In genomic region chr19:55305024-55305423, GRCm38 (mm10) we compare ENCODE assay signal across 11 mouse cellular contexts. TPM values are rescaled to one million over a fixed set of nuclear protein-coding genes. Genes with fewer than 3 reads are reported as not detected.
DNase-seq lines count a peak whose midpoint lies in the region; ATAC-seq and TF ChIP-seq lines count a peak whose summit lies in the region.
"Had no signal": no experiment of that assay in that cellular context is flagged by ENCODE, and none has a peak within 500 bp of the region (broad histone marks: within the 10 kb centered on the region; RNA-seq: fewer than 3 reads in every experiment).

No protein-coding gene starts in this region.

- no peak for TF ChIP-seq EP300 in MEL (IDR thresholded peaks at IDR 0.05; ENCODE audit: low read depth in 1 of 2, low read length in 2 of 2)

- H3K79me2 ChIP-seq in MEL (ENCODE audit: control insufficient read depth, insufficient read depth, low read length, poor library complexity) = no peaks in the 10 kb centered on the region

- no peak overlapping the region for H3K4me3 ChIP-seq in cerebellum, adult 2 months (replicated peaks; ENCODE audit: insufficient read depth, low read depth, low read length)
- no peak overlapping the region for H3K4me3 ChIP-seq in kidney, postnatal 0 days (replicated peaks; ENCODE audit: low read depth, low read length)
- no peak overlapping the region for H3K4me3 ChIP-seq in MEL (ENCODE audit: control insufficient read depth in 1 of 2, insufficient read depth in 1 of 2, low read depth in 2 of 2, low read length in 2 of 2)
- H3K4me3 ChIP-seq: liver, embryonic 15.5 days; midbrain, embryonic 13.5 days had no signal

- peak; percentile 89 for TF ChIP-seq RAD21 in MEL (IDR thresholded peaks at IDR 0.05; ENCODE audit: low read depth, low read length)

- H3K36me3 ChIP-seq in kidney, postnatal 0 days (ENCODE audit: insufficient read depth, low read length) = peaks cover 37% of the 10 kb centered on the region; the same call in 1 of the 2 replicates
- H3K36me3 ChIP-seq in MEL (ENCODE audit: control insufficient read depth in 1 of 2, insufficient read depth in 2 of 2, low read length in 2 of 2) = peaks cover 12 to 25% of the 10 kb centered on the region in 2 experiments

- no peak overlapping the region for H3K4me2 ChIP-seq in kidney, postnatal 0 days (ENCODE audit: low read length)
- H3K4me2 ChIP-seq: liver, embryonic 15.5 days; midbrain, embryonic 13.5 days had no signal

- 0 out of 2 replicates have a peak, but pooled peaks have one; percentile 10 for TF ChIP-seq CTCF in cerebellum, adult 2 months (IDR thresholded peaks at IDR 0.05; ENCODE audit: borderline replicate concordance, insufficient read depth, low read depth, low read length)
- TF ChIP-seq CTCF in kidney, postnatal 0 days (IDR thresholded peaks at IDR 0.05; ENCODE audit: low read depth) = peak; percentile 69
- TF ChIP-seq CTCF in MEL (IDR thresholded peaks at IDR 0.05 in 2 of 3, conservative IDR thresholded peaks at IDR 0.05 in 1 of 3; ENCODE audit: control insufficient read depth in 1 of 3, insufficient read depth in 1 of 3, low read depth in 2 of 3, low read length in 3 of 3, poor library complexity in 1 of 3, severe bottlenecking in 1 of 3) = peak; percentile 21 to 74 (median 23); a peak in 3 of 6 replicates

- no peaks in the 10 kb centered on the region for H3K9me3 ChIP-seq in kidney, postnatal 0 days (replicated peaks; ENCODE audit: low read length)
- no peaks in the 10 kb centered on the region for H3K9me3 ChIP-seq in MEL (replicated peaks; ENCODE audit: insufficient read depth, low read length)
- H3K9me3 ChIP-seq: liver, embryonic 15.5 days; midbrain, embryonic 13.5 days had no signal

- no peaks in the 10 kb centered on the region for H3K4me1 ChIP-seq in cerebellum, adult 2 months (ENCODE audit: control insufficient read depth, insufficient read depth, low read length)
- no peaks in the 10 kb centered on the region for H3K4me1 ChIP-seq in kidney, postnatal 0 days (replicated peaks; ENCODE audit: insufficient read depth, low read length)
- H3K4me1 ChIP-seq in MEL (ENCODE audit: control insufficient read depth in 1 of 2, insufficient read depth in 2 of 2, low read length in 2 of 2) = peaks cover 0 to 5% of the 10 kb centered on the region in 2 experiments; a peak in 3 of 4 replicates
- H3K4me1 ChIP-seq: midbrain, embryonic 13.5 days had no signal

- no peak overlapping the region for H3K9ac ChIP-seq in kidney, postnatal 0 days (ENCODE audit: low read depth, low read length)
- no peak overlapping the region for H3K9ac ChIP-seq in MEL (ENCODE audit: control insufficient read depth, low read depth, low read length, poor library complexity, severe bottlenecking)
- H3K9ac ChIP-seq: liver, embryonic 15.5 days; midbrain, embryonic 13.5 days had no signal

- no peak for ATAC-seq in kidney, postnatal 0 days (replicated peaks; ENCODE audit: low FRiP score, low read depth)
- ATAC-seq in megakaryocyte, adult 5-6 weeks (ENCODE audit: poor library complexity, severe bottlenecking) = 0 out of 2 replicates have a peak, but pooled peaks have one; percentile 43
- ATAC-seq: midbrain, embryonic 13.5 days had no signal

- no peak for DNase-seq in cerebellum, adult 2 months
- no peak for DNase-seq in cerebellum, adult 18-20 months
- DNase-seq in kidney, postnatal 0 days (ENCODE audit: low spot score) = peak; percentile 81
- DNase-seq in kidney, adult 11 months = no peak
- DNase-seq in MEL (ENCODE audit: low read depth, low spot score) = peak; percentile 71
- DNase-seq in gastrocnemius, postnatal 25 days = no peak
- DNase-seq in kidney, postnatal 10 days = no peak
- DNase-seq: kidney, adult 18-20 months had no signal

- H3K27ac ChIP-seq in cerebellum, adult 2 months (ENCODE audit: insufficient read depth, low read length) = no peak overlapping the region
- no peak overlapping the region for H3K27ac ChIP-seq in kidney, postnatal 0 days
- H3K27ac ChIP-seq in MEL (ENCODE audit: control insufficient read depth, low read depth, low read length) = no peak overlapping the region
- H3K27ac ChIP-seq: liver, embryonic 15.5 days; midbrain, embryonic 13.5 days had no signal

- H3K27me3 ChIP-seq in cerebellum, adult 2 months (ENCODE audit: control insufficient read depth, insufficient read depth, low read length) = no peaks in the 10 kb centered on the region
- no peaks in the 10 kb centered on the region for H3K27me3 ChIP-seq in kidney, postnatal 0 days (ENCODE audit: insufficient read depth, low read length)
- H3K27me3 ChIP-seq in MEL (ENCODE audit: control insufficient read depth in 1 of 2, insufficient read depth in 2 of 2, low read length in 2 of 2) = no peaks in the 10 kb centered on the region
- H3K27me3 ChIP-seq: liver, embryonic 15.5 days; midbrain, embryonic 13.5 days had no signal

- TF ChIP-seq POLR2A in cerebellum, adult 2 months (IDR thresholded peaks at IDR 0.05; ENCODE audit: borderline replicate concordance, insufficient read depth, low read length) = no peak
- TF ChIP-seq POLR2A in MEL (IDR thresholded peaks at IDR 0.05; ENCODE audit: control insufficient read depth in 1 of 2, insufficient read depth in 1 of 2, low read depth in 1 of 2, low read length in 2 of 2, poor library complexity in 1 of 2) = no peak

TF ChIP-seq in MEL, 35 proteins besides CTCF, POLR2A, EP300 and RAD21:
- peak; percentile 83 for TF ChIP-seq ZC3H11A (IDR thresholded peaks at IDR 0.05; ENCODE audit: low read depth, low read length)
- TF ChIP-seq MEF2A (IDR thresholded peaks at IDR 0.05; ENCODE audit: extremely low read depth, insufficient replicate concordance, low read depth, low read length, poor library complexity, severe bottlenecking) = no peak
- peak; percentile 77 for TF ChIP-seq SMC3 (IDR thresholded peaks at IDR 0.05; ENCODE audit: low read depth, low read length)
- TF ChIP-seq CHD2 (IDR thresholded peaks at IDR 0.05; ENCODE audit: low read length) = no peak
- TF ChIP-seq HCFC1 (IDR thresholded peaks at IDR 0.05; ENCODE audit: low read depth, low read length) = no peak; the same call in 1 of the 2 replicates
- TF ChIP-seq MAFK (IDR thresholded peaks at IDR 0.05; ENCODE audit: borderline replicate concordance, low read depth, low read length) = no peak

RNA-seq across cellular contexts. Expression of gene Zdhhc6, which starts 10.8 kb away (rescaled TPM):
- 26.4 and 27.0 TPM in 2 replicates for polyA plus RNA-seq in cerebellum, adult 2 months (2012; rRNA removed)
- polyA plus RNA-seq in kidney, postnatal 0 days (2015; fragmentation: Nextera tagmentation; extraction: Ambion mirVana) = 79.9 and 92.8 TPM in 2 replicates
- total RNA-seq in MEL (2012; rRNA removed) = 101 and 109 TPM in 2 replicates
- polyA plus RNA-seq in MEL (2012; ENCODE audit: insufficient read depth in 1 of 2, insufficient read length in 2 of 2, low read depth in 1 of 2, low replicate concordance in 2 of 2, missing spikeins in 1 of 2) = 100 to 1,000 TPM in 1 of 2 experiments, 10 to 100 TPM in 1; 95.6 to 114 TPM
- 30.1 and 35.1 TPM in 2 replicates for total RNA-seq in megakaryocyte, adult 5-6 weeks (2015)
- total RNA-seq in megakaryocyte, adult 5-6 weeks (2017) = 31.8 and 42.7 TPM in 2 replicates
- 10 to 100 TPM; 16.1 to 20.5 TPM for total RNA-seq in gastrocnemius, postnatal 25 days (2021)

RNA-seq across cellular contexts. Expression of gene Vti1a, which starts 11.1 kb away (rescaled TPM):
- 34.7 and 35.0 TPM in 2 replicates for polyA plus RNA-seq in cerebellum, adult 2 months (2012; rRNA removed)
- polyA plus RNA-seq in kidney, postnatal 0 days (2015; fragmentation: Nextera tagmentation; extraction: Ambion mirVana) = 22.4 and 24.5 TPM in 2 replicates
- 33.8 and 42.8 TPM in 2 replicates for total RNA-seq in MEL (2012; rRNA removed)
- polyA plus RNA-seq in MEL (2012; ENCODE audit: insufficient read depth in 1 of 2, insufficient read length in 2 of 2, low read depth in 1 of 2, low replicate concordance in 2 of 2, missing spikeins in 1 of 2) = 100 to 1,000 TPM in 1 of 2 experiments, 10 to 100 TPM in 1; 37.2 to 119 TPM
- total RNA-seq in megakaryocyte, adult 5-6 weeks (2015) = 20.9 and 23.0 TPM in 2 replicates
- 31.7 and 34.3 TPM in 2 replicates for total RNA-seq in megakaryocyte, adult 5-6 weeks (2017)
- total RNA-seq in gastrocnemius, postnatal 25 days (2021) = 10 to 100 TPM; 16.0 to 16.2 TPM

RNA-seq across cellular contexts. Expression of gene Acsl5, which starts 53.3 kb away (rescaled TPM):
- 12.6 and 14.6 TPM in 2 replicates for polyA plus RNA-seq in cerebellum, adult 2 months (2012; rRNA removed)
- 60.6 and 64.8 TPM in 2 replicates for polyA plus RNA-seq in kidney, postnatal 0 days (2015; fragmentation: Nextera tagmentation; extraction: Ambion mirVana)
- total RNA-seq in MEL (2012; rRNA removed) = 248 and 318 TPM in 2 replicates
- polyA plus RNA-seq in MEL (2012; ENCODE audit: insufficient read depth in 1 of 2, insufficient read length in 2 of 2, low read depth in 1 of 2, low replicate concordance in 2 of 2, missing spikeins in 1 of 2) = 100 to 1,000 TPM in 1 of 2 experiments, not detected in 1; 223 TPM
- total RNA-seq in megakaryocyte, adult 5-6 weeks (2015) = 66.8 and 92.8 TPM in 2 replicates
- total RNA-seq in megakaryocyte, adult 5-6 weeks (2017) = 93.0 and 99.7 TPM in 2 replicates
- total RNA-seq in gastrocnemius, postnatal 25 days (2021) = 1 to 10 TPM; 3.8 to 4.5 TPM

Comparison
In these comparisons a context has a peak if more than half of its experiments do, and no peak if none do; other contexts are left out.
1. DNase-seq: peak in kidney, postnatal 0 days (single experiment) and MEL (single experiment); none in cerebellum, adult 2 months (0 of 2), cerebellum, adult 18-20 months (0 of 2), kidney, adult 11 months (single experiment), gastrocnemius, postnatal 25 days (single experiment) and kidney, postnatal 10 days (single experiment).
2. CTCF ChIP-seq: peak in every context shown above with its lines; median percentile 69 in kidney, postnatal 0 days; 23 in MEL; 10 in cerebellum, adult 2 months.
3. RNA of gene Acsl5, which starts 53.3 kb away (total RNA-seq): 248 to 318 TPM in MEL and 66.8 to 99.7 TPM in megakaryocyte, adult 5-6 weeks; 3.8 to 4.5 TPM in gastrocnemius, postnatal 25 days; every median in the first group is over 10 times any median in the second.